Mouse (Mus musculus) cerebellum, adult 11-12 months (tissue): ENCODE results near the gene Mras.

Experiments used
- DNase-seq: peaks from one replicate; pipeline ENCODE4 v3.0.0; 2022

Gene Mras

GRCm38 (mm10) chr9:99409280-99409679 lies 27.9 kb downstream of the Mras start:
- no peak for DNase-seq

DNA sequence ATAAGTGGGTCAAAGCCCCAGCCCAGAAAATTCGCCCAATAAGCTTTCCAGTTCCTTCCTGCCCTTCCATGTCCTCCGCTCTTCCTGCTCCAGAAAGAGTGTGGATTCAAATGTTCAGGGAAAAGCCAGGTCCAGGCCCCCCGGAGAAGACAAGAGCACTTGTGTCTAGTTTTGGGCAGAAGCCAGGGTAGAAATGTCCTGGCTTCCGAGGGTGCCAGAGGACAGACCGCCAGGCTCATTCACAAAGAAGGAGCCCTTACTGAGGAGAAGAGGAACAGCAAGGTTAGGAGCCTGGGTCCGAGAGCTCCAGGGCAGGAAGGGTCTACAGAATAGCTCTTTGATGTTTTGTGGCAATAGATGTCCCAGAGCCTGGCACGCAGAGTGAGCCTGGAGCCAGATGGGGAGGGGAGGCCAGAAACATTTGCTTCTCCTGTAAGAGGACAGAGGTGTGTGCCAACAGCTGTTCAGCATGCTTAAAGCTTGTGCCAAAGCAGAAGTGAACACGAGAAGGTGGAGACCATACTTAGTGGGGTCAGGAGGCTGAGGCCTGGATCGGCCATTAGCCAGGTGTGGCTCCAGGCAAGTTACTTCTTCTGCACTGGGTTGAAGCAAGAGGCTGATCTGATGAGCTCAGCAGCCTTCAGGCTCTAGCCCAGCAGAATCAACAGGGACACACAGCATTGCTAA lies 35.8 kb downstream of the Mras start:
- peak; percentile 29 for DNase-seq

GRCm38 (mm10) chr9:99400781-99401180 lies 36.4 kb downstream of the Mras start:
- peak; percentile 43 for DNase-seq

- DNase-seq: peak; percentile 62
Measured at GRCm38 (mm10) chr9:99397056-99397815, 39.9 kb downstream of the Mras start.

- peak; percentile 23 for DNase-seq
Measured at GRCm38 (mm10) chr9:99394366-99394765, 42.8 kb downstream of the Mras start.

DNA sequence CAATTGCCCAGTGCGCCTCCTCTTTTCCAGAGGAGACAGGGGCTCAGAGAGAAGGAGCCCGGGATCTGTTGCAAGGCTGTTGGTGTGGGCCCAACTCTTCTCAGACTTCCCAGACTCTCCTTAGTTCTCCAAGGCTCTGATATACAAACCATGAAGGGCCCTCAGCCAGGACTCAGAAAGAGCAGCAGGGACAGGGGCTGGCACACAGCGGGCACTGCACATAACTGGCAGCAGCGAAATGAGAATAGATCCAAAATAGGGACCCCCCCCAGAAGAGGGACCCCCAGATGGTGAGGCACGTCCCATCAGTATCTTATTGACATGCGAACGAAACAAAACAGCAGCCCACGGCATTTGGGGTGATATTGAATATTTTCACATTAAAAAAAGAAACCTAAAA lies 44.0 kb downstream of the Mras start:
- no peak for DNase-seq

- no peak for DNase-seq
Measured at GRCm38 (mm10) chr9:99391557-99391956, 45.6 kb downstream of the Mras start.

DNA sequence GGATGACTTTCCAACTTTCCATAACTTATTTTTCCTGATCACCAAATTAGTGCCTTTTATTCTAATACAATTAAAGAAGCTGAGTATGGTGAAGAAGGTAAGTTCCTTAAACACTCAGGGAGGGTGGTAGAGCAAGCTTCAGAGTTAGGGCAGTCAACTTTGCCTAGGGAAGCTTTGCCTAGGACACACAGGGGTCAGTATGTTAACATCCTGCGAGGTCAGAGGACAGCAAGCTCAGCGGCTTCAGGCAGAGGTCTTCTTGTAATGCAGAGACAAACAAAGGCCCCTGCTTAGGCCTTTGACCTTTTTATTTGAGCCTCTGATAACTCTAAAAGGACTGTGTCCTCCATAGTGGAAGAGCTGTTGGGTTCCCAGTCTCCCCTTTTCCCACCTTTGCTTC lies 46.5 kb downstream of the Mras start:
- DNase-seq: no peak

GRCm38 (mm10) chr9:99390201-99390600 lies 47.0 kb downstream of the Mras start:
- DNase-seq: no peak

DNA sequence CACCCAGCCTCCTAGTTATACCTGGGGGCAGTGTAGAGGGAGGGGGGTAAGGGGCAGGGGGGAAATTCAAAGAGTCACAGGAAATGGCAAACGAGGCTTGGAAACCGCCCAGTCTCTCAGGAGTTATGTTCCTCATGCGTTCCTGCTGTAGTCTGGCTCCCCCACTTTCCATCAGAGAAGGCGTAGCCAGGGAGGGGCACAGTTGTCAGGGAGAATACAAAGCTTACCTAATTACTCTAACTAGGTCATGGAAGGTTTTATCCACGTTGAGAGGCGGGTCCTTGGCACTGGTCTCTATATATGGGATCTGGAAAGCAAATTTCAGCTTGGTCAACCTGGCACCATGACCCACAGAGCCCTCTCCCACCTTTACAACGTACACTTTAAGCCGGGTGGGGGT lies 47.7 kb downstream of the Mras start:
- DNase-seq: no peak

GRCm38 (mm10) chr9:99388856-99389255 lies 48.3 kb downstream of the Mras start:
- DNase-seq: no peak

GRCm38 (mm10) chr9:99388078-99388477 lies 49.1 kb downstream of the Mras start:
- no peak for DNase-seq

GRCm38 (mm10) chr9:99382556-99382955 lies 54.6 kb downstream of the Mras start:
- no peak for DNase-seq

DNA sequence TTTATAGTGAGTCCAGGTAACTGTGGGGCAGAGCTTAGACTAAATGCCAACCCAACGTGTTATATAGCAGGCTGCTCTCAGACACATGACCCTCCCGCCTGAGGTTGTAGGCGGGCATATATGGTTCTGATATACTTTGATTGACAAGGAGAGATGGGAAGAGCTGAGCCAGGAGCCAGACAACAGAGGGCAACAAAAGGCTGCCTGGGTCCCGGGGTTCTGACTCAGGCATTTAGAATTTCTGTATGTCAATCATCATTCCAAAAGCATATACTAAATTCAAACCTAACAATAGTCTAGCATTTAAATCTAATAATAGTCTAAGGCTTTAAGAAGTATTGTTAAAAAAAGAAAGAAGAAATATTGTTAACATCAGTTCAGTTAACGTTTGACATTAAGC lies 58.0 kb downstream of the Mras start:
- DNase-seq: no peak

GRCm38 (mm10) chr9:99376591-99377418 lies 60.4 kb downstream of the Mras start:
- no peak for DNase-seq

- DNase-seq: no peak
Measured at GRCm38 (mm10) chr9:99368431-99368830, 68.8 kb downstream of the Mras start.

DNA sequence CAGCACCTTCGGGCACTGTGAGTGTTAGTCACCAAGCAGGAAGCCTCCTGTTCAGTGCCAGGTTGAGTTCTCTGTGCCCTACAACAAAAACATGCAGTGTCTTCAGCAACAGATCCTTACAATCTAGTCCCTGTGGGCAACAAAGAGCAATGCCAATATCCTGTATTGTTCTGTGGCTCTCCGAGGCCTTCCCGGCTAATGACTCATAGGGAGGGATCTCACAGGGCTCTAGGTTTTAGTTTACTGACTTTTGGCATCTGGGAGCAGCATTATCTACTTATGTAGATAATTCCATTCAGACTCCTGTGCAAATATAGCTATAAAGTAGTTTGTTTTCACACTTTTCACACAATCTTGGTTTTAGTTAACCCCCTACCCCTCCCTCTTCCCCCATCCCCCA lies 71.3 kb downstream of the Mras start:
- DNase-seq: no peak

- no peak for DNase-seq
Measured at GRCm38 (mm10) chr9:99363076-99363475, 74.1 kb downstream of the Mras start.

DNA sequence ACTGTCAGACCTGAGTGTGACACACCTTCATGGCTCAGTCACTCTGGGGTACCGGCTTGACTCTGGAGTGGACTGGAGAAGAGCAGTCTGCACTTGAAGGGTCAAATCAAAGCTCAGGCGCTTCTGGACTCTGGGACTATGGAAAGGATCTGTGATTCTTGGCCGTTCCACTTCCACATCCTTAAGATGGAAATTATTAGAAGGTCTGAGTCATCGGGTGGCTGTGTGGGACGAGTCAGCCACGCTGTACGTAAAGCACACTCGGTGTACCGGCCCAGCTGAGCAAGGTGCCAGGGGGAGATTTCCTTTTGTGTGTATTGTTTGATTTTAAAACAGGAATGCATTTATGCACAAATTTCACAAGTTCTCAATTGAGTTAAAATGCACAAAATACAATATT lies 75.2 kb downstream of the Mras start:
- no peak for DNase-seq

- DNase-seq: no peak
Measured at GRCm38 (mm10) chr9:99359012-99359411, 78.2 kb downstream of the Mras start.

- no peak for DNase-seq
Measured at GRCm38 (mm10) chr9:99357921-99358692, 79.1 kb downstream of the Mras start, which contains the start of gene Esyt3. TSS of gene Esyt3 (minus strand) at chr9:99358557.

GRCm38 (mm10) chr9:99357561-99357920 lies 79.6 kb downstream of the Mras start:
- no peak for DNase-seq

DNA sequence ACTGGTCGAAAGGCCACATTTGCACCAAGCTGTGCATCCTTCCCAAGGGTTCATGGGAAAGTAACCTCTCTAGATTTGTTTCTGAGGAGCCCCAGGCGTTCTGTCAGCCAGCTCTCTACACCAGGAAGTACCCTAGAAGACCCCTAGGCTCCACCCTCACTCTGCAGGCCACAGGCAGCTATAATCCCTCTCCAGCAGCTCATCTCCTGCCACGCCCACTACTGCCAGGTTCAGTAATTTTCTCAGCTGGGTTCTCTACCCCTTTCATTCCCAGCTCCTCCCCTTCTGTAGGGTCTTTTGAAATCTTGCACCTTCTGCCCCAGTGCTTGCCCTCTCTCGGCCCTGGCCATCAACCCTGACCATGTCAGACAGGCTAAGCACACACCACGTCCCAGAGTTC lies 81.2 kb downstream of the Mras start:
- DNase-seq: no peak
